Mouse (Mus musculus) kidney, postnatal 14 days (tissue): ENCODE data around the gene Fgfr2.
A peak's percentile ranks its signal among the peaks of the same experiment; 100 is the strongest.

Source experiments
- DNase-seq: peaks from one replicate; pipeline ENCODE4 v3.0.0; 2022; ENCODE audit warnings: mixed read lengths

The Fgfr2 gene

GRCm38 (mm10) chr7:130757326-130757865 is 2365.8 kb downstream of the Fgfr2 start:
- DNase-seq: peak; percentile 37

GRCm38 (mm10) chr7:130756343-130756835 is 2366.8 kb downstream of the Fgfr2 start:
- no peak for DNase-seq

- peak; percentile 36 for DNase-seq
Measured at GRCm38 (mm10) chr7:130754790-130755189, 2368.4 kb downstream of the Fgfr2 start.

GRCm38 (mm10) chr7:130751678-130752077 is 2371.5 kb downstream of the Fgfr2 start:
- DNase-seq: no peak

- no peak for DNase-seq
Measured at GRCm38 (mm10) chr7:130750752-130751490, 2372.2 kb downstream of the Fgfr2 start.

- no peak for DNase-seq
Measured at GRCm38 (mm10) chr7:130749165-130749564, 2374.0 kb downstream of the Fgfr2 start.

- DNase-seq: no peak
Measured at GRCm38 (mm10) chr7:130743239-130744025, 2379.7 kb downstream of the Fgfr2 start.

GRCm38 (mm10) chr7:130741099-130741498 is 2382.1 kb downstream of the Fgfr2 start:
- no peak for DNase-seq

- no peak for DNase-seq
Measured at GRCm38 (mm10) chr7:130734195-130734787, 2388.9 kb downstream of the Fgfr2 start.

- DNase-seq: no peak
Measured at GRCm38 (mm10) chr7:130733423-130733822, 2389.7 kb downstream of the Fgfr2 start.

- DNase-seq: peak; percentile 67
Measured at GRCm38 (mm10) chr7:130732908-130733307, 2390.2 kb downstream of the Fgfr2 start.

- no peak for DNase-seq
Measured at GRCm38 (mm10) chr7:130731792-130732191, 2391.4 kb downstream of the Fgfr2 start.

- no peak for DNase-seq
Measured at GRCm38 (mm10) chr7:130727560-130727959, 2395.6 kb downstream of the Fgfr2 start.

GRCm38 (mm10) chr7:130726724-130727422 is 2396.3 kb downstream of the Fgfr2 start:
- DNase-seq: peak; percentile 20

- DNase-seq: no peak
Measured at GRCm38 (mm10) chr7:130726185-130726584, 2397.0 kb downstream of the Fgfr2 start.

- peak; percentile 64 for DNase-seq
Measured at GRCm38 (mm10) chr7:130720646-130721335, 2402.4 kb downstream of the Fgfr2 start.

- peak; percentile 53 for DNase-seq
Measured at GRCm38 (mm10) chr7:130719931-130720598, 2403.1 kb downstream of the Fgfr2 start.

GRCm38 (mm10) chr7:130716989-130717388 is 2406.2 kb downstream of the Fgfr2 start:
- no peak for DNase-seq

GRCm38 (mm10) chr7:130716341-130716740 is 2406.8 kb downstream of the Fgfr2 start:
- DNase-seq: no peak

GRCm38 (mm10) chr7:130715467-130715866 is 2407.7 kb downstream of the Fgfr2 start:
- no peak for DNase-seq

GRCm38 (mm10) chr7:130713319-130713718 is 2409.8 kb downstream of the Fgfr2 start:
- no peak for DNase-seq
